Mouse (Mus musculus): Measurements from ENCODE around the gene Adamtsl1.

- TF ChIP-seq CTCF (IDR thresholded peaks at IDR 0.05; ENCODE audit: low read depth) = no peak
- no peak for TF ChIP-seq EP300 (IDR thresholded peaks at IDR 0.05; ENCODE audit: low read depth)
Observed at GRCm38 (mm10) chr4:85763161-85764014, 249.4 kb downstream of the Adamtsl1 start.

Measured in liver, postnatal 0 days (tissue).